Mouse (Mus musculus) yolk sac, embryonic 10.5 days (tissue): ENCODE measurements around the gene Ppp1r37.
"Not testable (repeated sequence)": the region's sequence is repeated elsewhere in the genome, so short reads cannot be mapped to it uniquely, and the experiment has no call there.

ENCODE experiments used
- DNase-seq: peaks from one replicate; pipeline ENCODE4 v3.0.0-alpha.2; 2017; ENCODE audit warnings: low spot score

Ppp1r37 gene

GRCm38 (mm10) chr7:19540771-19541566 lies 21.9 kb downstream of the Ppp1r37 start:
- DNase-seq, result no peak

- no peak for DNase-seq
Observed at GRCm38 (mm10) chr7:19534676-19535075, 28.2 kb downstream of the Ppp1r37 start.

- no peak for DNase-seq
Observed at GRCm38 (mm10) chr7:19532240-19532639, 30.6 kb downstream of the Ppp1r37 start.

GRCm38 (mm10) chr7:19531077-19531476 lies 31.8 kb downstream of the Ppp1r37 start:
- DNase-seq, result no peak

- no peak for DNase-seq
Observed at GRCm38 (mm10) chr7:19525105-19525481, 37.8 kb downstream of the Ppp1r37 start.

- DNase-seq, result no peak
Observed at GRCm38 (mm10) chr7:19524420-19525104, 38.3 kb downstream of the Ppp1r37 start.

- DNase-seq, result no peak
Observed at GRCm38 (mm10) chr7:19523757-19524419, 39.0 kb downstream of the Ppp1r37 start.

GRCm38 (mm10) chr7:19523017-19523756 lies 39.7 kb downstream of the Ppp1r37 start:
- no peak for DNase-seq

- DNase-seq, result no peak
Observed at GRCm38 (mm10) chr7:19520032-19520431, 42.8 kb downstream of the Ppp1r37 start.

- DNase-seq, result no peak
Observed at GRCm38 (mm10) chr7:19517652-19518365, 45.1 kb downstream of the Ppp1r37 start, which contains the start of gene Nkpd1. TSS of gene Nkpd1 (plus strand) at chr7:19517838.

- DNase-seq, result no peak
Observed at GRCm38 (mm10) chr7:19512353-19512752, 50.5 kb downstream of the Ppp1r37 start.

- not testable (repeated sequence) for DNase-seq
Observed at GRCm38 (mm10) chr7:19511934-19512333, 50.9 kb downstream of the Ppp1r37 start.

- no peak for DNase-seq
Observed at GRCm38 (mm10) chr7:19509786-19510185, 53.1 kb downstream of the Ppp1r37 start.

- peak; percentile 31 for DNase-seq
Observed at GRCm38 (mm10) chr7:19508924-19509568, 53.8 kb downstream of the Ppp1r37 start.

- peak; percentile 94 for DNase-seq
Observed at GRCm38 (mm10) chr7:19508150-19508923, 54.5 kb downstream of the Ppp1r37 start, which contains the start of the genes Bloc1s3 and Trappc6a. TSS of gene Bloc1s3 (minus strand) at chr7:19508367. TSS of gene Trappc6a (plus strand) at chr7:19508395.

GRCm38 (mm10) chr7:19507612-19507981 lies 55.3 kb downstream of the Ppp1r37 start:
- DNase-seq, result no peak

GRCm38 (mm10) chr7:19506969-19507611 lies 55.8 kb downstream of the Ppp1r37 start:
- DNase-seq, result peak; percentile 51

- no peak for DNase-seq
Observed at GRCm38 (mm10) chr7:19506326-19506725, 56.5 kb downstream of the Ppp1r37 start.

GRCm38 (mm10) chr7:19503481-19504068 lies 59.3 kb downstream of the Ppp1r37 start:
- peak; percentile 27 for DNase-seq
